Mouse (Mus musculus): Measurements from ENCODE around the gene Bri3. TPM values are rescaled to one million over a fixed set of nuclear protein-coding genes. Genes with fewer than 3 reads are reported as not detected.
A peak's percentile ranks its signal among the peaks of the same experiment; 100 is the strongest.

The Bri3 gene
- polyA plus RNA-seq, 1 experiment from 2014 or later, result 139 TPM

DNA sequence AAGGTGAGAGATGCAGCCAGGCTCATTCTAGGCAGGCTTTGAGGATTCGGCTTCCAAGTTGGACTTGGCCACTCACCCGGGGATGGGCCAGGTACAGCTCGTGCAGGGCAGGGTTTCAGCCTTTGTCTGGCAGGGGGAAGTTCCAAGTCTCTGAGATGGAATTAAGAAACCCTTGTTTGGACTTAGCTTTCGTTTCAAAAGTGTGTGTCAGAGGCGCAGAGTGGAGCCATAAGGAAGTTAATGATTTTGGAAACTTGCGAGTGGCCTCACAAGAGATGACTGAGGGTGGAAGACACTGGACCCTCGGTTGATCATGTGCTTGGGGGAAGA lies 12.3 kb downstream of the Bri3 start:
- Histone ChIP-seq H3K4me3 (replicated peaks) (peak overlapping the region; percentile 98), H3K4me2 (peak overlapping the region; percentile 85), H3K27me3 (no peaks in the 10 kb centered on the region), H3K4me1 (peaks cover 56% of the 10 kb centered on the region), H3K9ac (peak overlapping the region; percentile 99), H3K9me3 (no peaks in the 10 kb centered on the region), H3K36me3 (replicated peaks) (peaks cover 21% of the 10 kb centered on the region), H3K27ac (peak overlapping the region; percentile 88)
- 11% methylated on average over 7 of the region's 7 CpGs for WGBS
- ATAC-seq (ENCODE audit: low FRiP score), result no peak

DNA sequence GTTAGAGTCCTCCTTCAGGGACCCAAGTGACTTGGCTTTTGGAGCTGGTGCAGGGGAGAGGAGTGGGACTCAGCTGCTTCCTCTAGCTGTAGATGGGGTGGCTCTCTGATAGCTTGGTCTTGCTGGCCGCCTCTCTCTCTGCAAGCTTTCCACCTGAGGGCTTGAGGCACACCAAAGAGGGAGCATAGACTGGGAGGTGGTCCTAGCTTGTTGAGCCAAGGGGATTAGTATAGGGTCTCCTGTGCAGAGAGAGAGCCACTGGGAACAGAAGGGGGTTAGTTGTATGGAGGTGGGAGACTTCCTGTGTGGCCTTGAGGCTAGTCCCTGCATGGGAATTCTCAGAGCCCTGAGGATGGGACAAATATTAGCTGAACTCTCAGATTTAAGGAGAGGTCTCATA lies 12.7 kb downstream of the Bri3 start:
- Histone ChIP-seq H3K4me3 (replicated peaks) (peak overlapping the region; percentile 98), H3K4me1 (peaks cover 58% of the 10 kb centered on the region), H3K9me3 (no peaks in the 10 kb centered on the region), H3K9ac (peak overlapping the region; percentile 99), H3K4me2 (peak overlapping the region; percentile 85), H3K36me3 (replicated peaks) (peaks cover 23% of the 10 kb centered on the region), H3K27me3 (no peaks in the 10 kb centered on the region), H3K27ac (peak overlapping the region; percentile 88)
- ATAC-seq (ENCODE audit: low FRiP score), result no peak
- WGBS, result 29% methylated on average over 1 of the region's 1 CpGs

DNA sequence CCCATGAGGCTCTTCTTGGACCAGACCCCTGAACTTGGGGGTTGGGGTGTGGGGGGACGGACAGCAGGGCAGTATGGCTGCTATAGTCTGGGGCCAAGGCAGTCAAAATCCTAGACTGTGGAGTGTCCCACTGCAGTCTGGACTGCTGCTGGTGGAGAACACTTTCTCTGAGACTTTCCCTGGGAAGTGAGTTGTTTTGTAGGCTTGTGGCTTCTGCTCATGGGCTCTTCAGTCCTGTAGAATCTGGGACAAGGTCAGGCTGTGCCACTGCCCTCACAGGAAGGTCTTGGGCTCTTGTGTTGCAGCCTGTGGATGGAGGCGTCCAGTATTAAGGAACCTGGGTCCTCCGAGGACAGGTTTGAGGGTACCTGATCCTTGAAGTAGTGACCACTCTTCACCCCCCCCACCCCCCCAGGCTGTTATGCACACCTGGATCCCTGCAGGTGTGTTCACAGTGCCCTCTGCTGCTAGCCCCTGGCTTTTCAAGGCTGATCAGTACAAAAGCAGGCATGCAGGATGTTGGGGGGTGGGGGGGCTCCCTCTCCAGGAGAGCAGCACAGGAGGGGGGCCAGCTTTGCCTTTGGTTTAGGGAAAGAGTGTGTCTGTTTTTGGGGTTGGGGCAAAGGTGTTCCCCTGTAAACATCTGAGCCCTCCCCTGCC lies 13.3 kb downstream of the Bri3 start:
- H3K36me3 ChIP-seq (replicated peaks), result peaks cover 27% of the 10 kb centered on the region
- 72% methylated on average over 3 of the region's 3 CpGs for WGBS
- H3K9ac ChIP-seq, result peak overlapping the region; percentile 99
- H3K4me1 ChIP-seq, result peaks cover 58% of the 10 kb centered on the region
- peak overlapping the region; percentile 98 for H3K4me3 ChIP-seq (replicated peaks)
- H3K9me3 ChIP-seq, result no peaks in the 10 kb centered on the region
- H3K4me2 ChIP-seq, result peak overlapping the region; percentile 85
- no peak for ATAC-seq (ENCODE audit: low FRiP score)
- H3K27me3 ChIP-seq, result no peaks in the 10 kb centered on the region
- no peak overlapping the region for H3K27ac ChIP-seq

DNA sequence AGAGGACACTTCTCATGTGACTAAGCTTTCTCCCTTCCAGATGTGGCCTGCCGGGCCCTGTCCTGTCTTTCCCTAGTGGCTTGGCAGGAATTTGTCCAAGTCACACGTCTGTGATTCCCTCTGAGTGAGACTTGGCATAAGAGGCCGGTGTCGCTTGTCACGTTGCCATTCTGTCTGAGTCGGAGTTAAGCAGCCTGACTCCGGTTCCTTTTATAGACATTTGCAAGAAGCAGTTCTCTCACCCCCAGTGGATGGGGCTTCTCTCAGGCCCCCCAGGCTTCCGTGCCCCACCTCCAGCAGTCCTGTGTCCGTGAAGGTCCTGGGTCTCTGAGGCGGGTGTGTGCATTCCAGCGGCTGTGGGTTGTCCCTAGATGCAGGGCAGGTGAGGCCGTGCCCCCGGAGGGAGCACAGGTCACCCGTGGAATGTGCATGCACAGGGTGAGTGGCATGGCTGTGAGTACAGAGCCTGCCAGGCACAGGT lies 13.9 kb downstream of the Bri3 start:
- H3K27ac ChIP-seq, result no peak overlapping the region
- H3K4me1 ChIP-seq, result peaks cover 58% of the 10 kb centered on the region
- H3K9ac ChIP-seq, result peak overlapping the region; percentile 46
- 35% methylated on average over 14 of the region's 14 CpGs for WGBS
- no peaks in the 10 kb centered on the region for H3K9me3 ChIP-seq
- peak overlapping the region; percentile 85 for H3K4me2 ChIP-seq
- peak overlapping the region; percentile 98 for H3K4me3 ChIP-seq (replicated peaks)
- no peak for ATAC-seq (ENCODE audit: low FRiP score)
- H3K36me3 ChIP-seq (replicated peaks), result peaks cover 32% of the 10 kb centered on the region
- H3K27me3 ChIP-seq, result no peaks in the 10 kb centered on the region

DNA sequence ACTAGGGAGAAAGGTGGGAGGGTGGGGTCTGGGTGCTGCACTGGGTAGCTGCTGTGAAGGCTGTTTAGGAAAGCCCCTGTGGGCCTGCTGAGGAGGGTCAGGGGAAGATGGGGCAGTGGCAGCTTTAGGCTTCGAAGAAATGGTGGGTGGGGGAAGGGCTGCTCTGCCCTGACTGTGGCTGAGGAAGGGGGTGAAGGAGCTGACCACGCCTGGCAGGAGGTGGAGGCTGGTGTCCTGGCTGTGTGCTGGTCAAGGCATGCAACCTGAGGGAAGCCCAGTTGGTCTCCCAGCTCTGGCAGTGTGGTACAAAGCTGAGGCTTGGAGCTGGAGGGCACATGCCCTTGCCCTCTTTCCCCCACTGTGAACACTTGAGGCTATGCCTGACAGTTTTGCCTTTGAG lies 14.4 kb downstream of the Bri3 start:
- H3K27ac ChIP-seq, result no peak overlapping the region
- ATAC-seq (ENCODE audit: low FRiP score), result no peak
- no peaks in the 10 kb centered on the region for H3K9me3 ChIP-seq
- H3K36me3 ChIP-seq (replicated peaks), result peaks cover 36% of the 10 kb centered on the region
- peak overlapping the region; percentile 98 for H3K4me3 ChIP-seq (replicated peaks)
- peak overlapping the region; percentile 85 for H3K4me2 ChIP-seq
- H3K9ac ChIP-seq, result peak overlapping the region; percentile 46
- WGBS, result 22% methylated on average over 2 of the region's 2 CpGs
- peaks cover 58% of the 10 kb centered on the region for H3K4me1 ChIP-seq
- no peaks in the 10 kb centered on the region for H3K27me3 ChIP-seq

DNA sequence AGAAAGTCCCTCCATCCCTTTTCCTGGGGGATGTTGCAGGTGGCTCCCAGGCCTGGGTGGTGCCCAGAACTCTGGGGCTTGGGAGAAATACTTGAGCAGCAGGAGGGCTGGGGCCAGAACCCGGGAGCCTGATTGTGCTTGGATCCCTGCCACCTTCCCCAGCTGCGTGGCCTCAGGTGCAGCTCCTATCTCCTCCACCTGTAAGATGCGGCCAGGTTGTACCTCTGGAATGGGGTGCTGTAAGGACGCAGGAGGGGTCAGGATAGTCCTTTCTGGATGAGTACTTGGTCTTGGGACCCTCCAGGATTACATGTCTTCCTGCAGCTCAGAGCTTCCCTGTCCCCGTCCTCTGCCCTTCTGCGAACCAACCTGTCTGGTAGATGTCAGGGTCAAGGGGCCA lies 15.0 kb downstream of the Bri3 start:
- H3K36me3 ChIP-seq (replicated peaks), result peaks cover 36% of the 10 kb centered on the region
- no peak for ATAC-seq (ENCODE audit: low FRiP score)
- peak overlapping the region; percentile 46; the same call in 1 of the 2 replicates for H3K9ac ChIP-seq
- H3K9me3 ChIP-seq, result no peaks in the 10 kb centered on the region
- H3K4me1 ChIP-seq, result peaks cover 58% of the 10 kb centered on the region
- 0 out of 2 replicates have a peak overlapping the region, but pooled peaks have one; percentile 15 for H3K4me2 ChIP-seq
- no peak overlapping the region for H3K27ac ChIP-seq
- no peak overlapping the region for H3K4me3 ChIP-seq (replicated peaks)
- no peaks in the 10 kb centered on the region for H3K27me3 ChIP-seq
- 69% methylated on average over 6 of the region's 6 CpGs for WGBS

DNA sequence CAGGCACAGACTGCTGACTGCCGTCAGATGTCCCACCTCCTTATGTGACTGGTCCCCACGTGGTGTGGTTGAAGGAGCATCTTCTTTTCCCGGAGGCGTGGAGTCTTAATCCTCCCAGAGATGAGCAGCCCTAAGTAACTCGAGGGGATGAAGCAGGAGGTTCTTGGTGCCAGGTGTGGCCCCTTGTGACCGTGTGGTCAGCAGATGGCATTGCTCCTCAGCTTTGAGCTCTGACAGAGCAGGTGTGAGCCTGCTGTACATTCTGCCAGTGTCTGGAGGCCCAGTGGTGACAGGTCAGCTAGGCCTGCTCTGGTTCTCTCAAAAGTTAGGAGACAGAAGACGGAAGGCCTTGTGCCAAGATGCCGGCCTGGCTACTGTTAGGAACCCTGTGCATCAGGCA lies 16.2 kb downstream of the Bri3 start:
- H3K4me3 ChIP-seq (replicated peaks), result no peak overlapping the region
- no peak overlapping the region for H3K9ac ChIP-seq
- H3K9me3 ChIP-seq, result no peaks in the 10 kb centered on the region
- no peak overlapping the region for H3K27ac ChIP-seq
- 79% methylated on average over 8 of the region's 8 CpGs for WGBS
- peaks cover 53% of the 10 kb centered on the region for H3K4me1 ChIP-seq
- H3K36me3 ChIP-seq (replicated peaks), result peaks cover 47% of the 10 kb centered on the region
- no peaks in the 10 kb centered on the region for H3K27me3 ChIP-seq
- H3K4me2 ChIP-seq, result no peak overlapping the region
- no peak for ATAC-seq (ENCODE audit: low FRiP score)

DNA sequence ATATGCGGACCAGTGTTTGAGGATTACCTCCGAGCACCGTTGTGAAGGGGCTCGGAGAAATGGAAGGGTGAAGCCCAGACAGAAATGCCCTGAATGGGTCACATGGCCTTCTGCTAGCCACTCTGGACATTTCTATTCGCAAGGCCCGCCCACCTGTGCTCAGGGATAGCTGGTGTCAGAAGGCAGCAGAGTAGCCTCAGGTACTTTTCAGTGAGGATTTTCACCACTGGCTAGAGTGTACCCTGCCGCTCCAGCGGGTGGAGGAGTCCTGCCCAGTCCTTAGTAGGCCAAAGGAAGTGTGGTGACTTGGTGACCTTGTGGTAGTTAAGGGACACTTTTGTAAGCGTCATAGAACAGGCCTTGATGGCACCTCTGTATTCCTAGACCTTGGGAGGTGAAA lies 17.1 kb downstream of the Bri3 start:
- Histone ChIP-seq H3K4me3 (replicated peaks) (no peak overlapping the region), H3K36me3 (replicated peaks) (peaks cover 50% of the 10 kb centered on the region), H3K9me3 (no peaks in the 10 kb centered on the region), H3K4me2 (no peak overlapping the region), H3K27me3 (no peaks in the 10 kb centered on the region), H3K9ac (no peak overlapping the region), H3K27ac (no peak overlapping the region), H3K4me1 (peaks cover 52% of the 10 kb centered on the region)
- 86% methylated on average over 9 of the region's 9 CpGs for WGBS
- no peak for ATAC-seq (ENCODE audit: low FRiP score)

DNA sequence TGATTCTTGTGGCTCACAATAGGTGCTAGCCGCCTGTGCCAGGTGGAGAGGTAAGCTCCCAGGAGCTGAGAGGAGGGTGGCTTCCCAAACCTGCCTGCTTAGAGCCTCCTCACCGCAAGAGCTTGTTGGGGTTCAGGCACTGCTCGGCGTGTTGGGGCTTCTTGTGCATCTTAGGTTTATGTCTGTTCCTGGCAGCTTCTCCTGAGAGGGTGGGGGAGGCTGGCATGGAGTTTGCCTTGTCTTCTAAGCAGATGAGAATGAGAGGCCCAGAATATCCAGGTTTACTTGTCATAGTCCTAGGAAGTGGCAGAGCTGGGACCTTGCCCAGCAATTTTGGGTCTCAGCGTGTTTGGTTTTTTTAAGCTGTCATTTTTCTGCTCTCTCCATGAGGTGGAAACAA lies 17.6 kb downstream of the Bri3 start:
- Histone ChIP-seq H3K4me2 (no peak overlapping the region), H3K4me1 (peaks cover 47% of the 10 kb centered on the region), H3K9ac (no peak overlapping the region), H3K4me3 (replicated peaks) (no peak overlapping the region), H3K9me3 (no peaks in the 10 kb centered on the region), H3K27me3 (no peaks in the 10 kb centered on the region), H3K36me3 (replicated peaks) (peaks cover 55% of the 10 kb centered on the region), H3K27ac (no peak overlapping the region)
- WGBS, result 90% methylated on average over 5 of the region's 5 CpGs
- ATAC-seq (ENCODE audit: low FRiP score), result no peak

DNA sequence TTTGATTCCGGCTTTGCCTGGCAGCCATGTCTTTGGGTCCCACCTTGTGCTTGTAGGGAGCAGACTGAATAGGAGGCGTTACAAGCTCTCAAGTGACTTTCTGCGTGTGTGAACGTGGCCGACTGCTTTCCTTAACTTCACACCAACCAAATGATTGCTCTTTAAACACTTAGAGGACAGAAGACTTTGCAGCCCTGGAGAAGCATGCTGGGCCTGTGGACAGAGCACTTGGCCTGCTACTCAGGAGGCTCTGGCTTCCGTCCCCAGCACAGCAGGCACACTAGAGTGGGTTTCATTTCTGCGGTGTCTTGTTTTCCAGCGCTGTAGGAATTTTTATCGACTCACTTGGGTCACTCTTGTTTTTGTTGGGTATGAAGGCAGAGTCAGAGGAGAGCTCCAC lies 18.8 kb downstream of the Bri3 start:
- H3K27me3 ChIP-seq, result no peaks in the 10 kb centered on the region
- H3K9ac ChIP-seq, result no peak overlapping the region
- H3K9me3 ChIP-seq, result no peaks in the 10 kb centered on the region
- H3K4me1 ChIP-seq, result peaks cover 34% of the 10 kb centered on the region
- WGBS, result 83% methylated on average over 9 of the region's 9 CpGs
- no peak overlapping the region for H3K4me3 ChIP-seq (replicated peaks)
- ATAC-seq (ENCODE audit: low FRiP score), result no peak
- H3K27ac ChIP-seq, result no peak overlapping the region
- H3K36me3 ChIP-seq (replicated peaks), result peaks cover 68% of the 10 kb centered on the region
- no peak overlapping the region for H3K4me2 ChIP-seq

DNA sequence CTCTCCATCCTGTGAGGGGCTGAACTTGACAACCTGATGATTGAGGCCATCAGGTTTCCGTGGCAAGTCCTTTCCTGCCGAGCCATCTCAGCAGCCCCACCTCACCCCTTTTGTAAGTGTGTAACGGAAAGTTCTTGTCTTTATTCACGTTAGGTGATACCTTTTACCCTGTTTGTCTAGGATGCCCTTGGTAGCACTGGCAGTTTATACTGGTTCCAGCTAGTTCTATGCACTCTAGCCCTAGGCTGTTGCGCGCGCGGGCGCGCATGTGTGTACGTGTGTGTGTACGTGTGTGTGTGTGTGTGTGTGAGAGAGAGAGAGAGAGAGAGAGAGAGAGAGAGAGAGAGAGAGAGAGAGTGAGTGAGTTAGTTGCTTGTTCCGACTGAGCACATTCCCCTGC lies 19.3 kb downstream of the Bri3 start:
- ATAC-seq (ENCODE audit: low FRiP score), result no peak
- Histone ChIP-seq H3K4me2 (no peak overlapping the region), H3K27ac (no peak overlapping the region), H3K9ac (no peak overlapping the region), H3K9me3 (no peaks in the 10 kb centered on the region), H3K4me3 (replicated peaks) (no peak overlapping the region), H3K27me3 (no peaks in the 10 kb centered on the region), H3K4me1 (peaks cover 30% of the 10 kb centered on the region), H3K36me3 (replicated peaks) (peaks cover 67% of the 10 kb centered on the region)
- WGBS, result 89% methylated on average over 13 of the region's 13 CpGs

DNA sequence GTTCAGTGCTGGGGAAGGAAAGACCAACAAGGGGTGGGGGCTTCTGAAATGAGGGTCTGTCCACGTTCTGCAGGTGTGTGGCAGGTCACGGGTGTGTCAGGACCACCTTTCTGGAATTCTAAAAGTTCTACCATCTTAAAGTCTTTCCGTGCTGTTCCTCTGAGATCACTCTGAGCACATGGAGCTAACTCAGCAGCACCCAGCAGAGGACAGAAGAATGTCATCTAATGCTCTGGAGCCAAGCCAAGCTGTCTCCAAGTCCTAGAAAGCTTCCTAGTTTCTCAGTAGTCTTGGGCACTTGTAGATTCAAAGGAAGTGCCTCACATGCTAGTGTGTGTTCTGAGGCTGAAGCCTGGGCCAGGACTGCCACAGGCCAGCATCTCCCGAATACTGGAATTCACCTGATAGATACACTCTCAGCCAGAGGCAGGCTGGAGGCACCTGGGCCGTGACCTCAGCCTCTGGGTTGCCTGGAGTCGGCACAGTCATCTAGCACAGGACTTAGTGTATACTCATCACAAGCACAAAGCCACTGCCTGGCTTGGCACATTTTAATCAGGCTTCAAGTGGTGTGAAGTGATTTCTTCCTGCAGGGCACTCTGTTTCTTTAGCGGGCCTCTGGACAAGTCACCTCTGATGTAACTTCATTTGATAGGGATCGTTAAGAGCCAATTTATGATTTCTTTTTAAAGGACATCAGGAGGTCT lies 23.5 kb downstream of the Bri3 start:
- H3K9me3 ChIP-seq, result no peaks in the 10 kb centered on the region
- ATAC-seq (ENCODE audit: low FRiP score), result no peak
- peaks cover 54% of the 10 kb centered on the region for H3K36me3 ChIP-seq (replicated peaks)
- no peak overlapping the region for H3K27ac ChIP-seq
- H3K4me2 ChIP-seq, result no peak overlapping the region
- 79% methylated on average over 8 of the region's 8 CpGs for WGBS
- no peaks in the 10 kb centered on the region for H3K4me1 ChIP-seq
- no peak overlapping the region for H3K4me3 ChIP-seq (replicated peaks)
- H3K27me3 ChIP-seq, result no peaks in the 10 kb centered on the region
- no peak overlapping the region for H3K9ac ChIP-seq

DNA sequence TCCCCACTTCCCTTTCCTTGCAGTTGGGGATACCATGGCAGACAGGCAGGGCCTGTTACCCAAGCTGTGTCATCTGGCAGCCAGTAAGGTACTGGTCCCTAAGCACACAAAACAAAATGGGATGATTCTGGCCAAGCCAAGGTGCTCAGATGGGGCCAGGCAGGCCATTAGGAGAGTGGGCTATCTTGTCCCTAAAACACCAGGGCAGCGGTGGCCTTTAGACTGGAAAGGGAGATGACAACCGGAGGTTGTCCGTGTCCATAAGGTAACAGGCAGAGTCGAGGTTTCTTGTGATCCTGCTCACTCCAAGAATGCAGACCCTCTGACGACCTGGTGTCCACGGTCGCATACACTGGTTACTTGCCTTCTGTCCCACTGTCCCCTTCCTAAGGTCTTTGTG lies 25.7 kb downstream of the Bri3 start:
- no peak for ATAC-seq (ENCODE audit: low FRiP score)
- H3K4me3 ChIP-seq (replicated peaks), result no peak overlapping the region
- H3K4me1 ChIP-seq, result peaks cover 3% of the 10 kb centered on the region
- H3K27ac ChIP-seq, result no peak overlapping the region
- H3K9me3 ChIP-seq, result no peaks in the 10 kb centered on the region
- no peak overlapping the region for H3K9ac ChIP-seq
- no peaks in the 10 kb centered on the region for H3K27me3 ChIP-seq
- H3K4me2 ChIP-seq, result no peak overlapping the region
- WGBS, result 92% methylated on average over 7 of the region's 7 CpGs
- H3K36me3 ChIP-seq (replicated peaks), result peaks cover 38% of the 10 kb centered on the region
